Mouse (Mus musculus) midbrain, embryonic 16.5 days (tissue): ENCODE data around the gene Tanc2. TPM values are rescaled to one million over a fixed set of nuclear protein-coding genes. Genes with fewer than 3 reads are reported as not detected.

Source experiments
- ATAC-seq: fragments of 200-750 bp; cut with Nextera tagmentation; 2 replicates; pipeline ENCODE4 v1.8.0; 2017; ENCODE audit warnings: moderate TSS enrichment
- H3K27ac ChIP-seq: fragments of 300-500 bp; sonication (generic); 2 replicates; pipeline ENCODE4 v1.5.1; 2014; ENCODE audit warnings: mild to moderate bottlenecking, low read length, mixed read lengths
- H3K27me3 ChIP-seq: fragments of 300-500 bp; sonication (generic); 2 replicates; pipeline ENCODE4 v1.6.1; 2014; ENCODE audit warnings: low read depth, low read length, mixed read lengths; ENCODE audit not compliant: control insufficient read depth, insufficient read depth
- H3K36me3 ChIP-seq: fragments of 300-500 bp; sonication (generic); 2 replicates; pipeline ENCODE4 v1.6.1; 2014; ENCODE audit warnings: mild to moderate bottlenecking, low read length, moderate library complexity, mixed read lengths; ENCODE audit not compliant: control insufficient read depth, insufficient read depth
- H3K4me1 ChIP-seq: fragments of 300-500 bp; sonication (generic); 2 replicates; pipeline ENCODE4 v1.6.1; 2014; ENCODE audit warnings: mild to moderate bottlenecking, low read length, mixed read lengths; ENCODE audit not compliant: control insufficient read depth, insufficient read depth
- H3K4me2 ChIP-seq: fragments of 300-500 bp; sonication (generic); 2 replicates; pipeline ENCODE4 v1.6.1; 2014; ENCODE audit warnings: mild to moderate bottlenecking, low read length, mixed read lengths
- H3K4me3 ChIP-seq: fragments of 300-500 bp; sonication (generic); 2 replicates; pipeline ENCODE4 v1.5.1; 2014; ENCODE audit warnings: low read depth, mild to moderate bottlenecking, low read length, moderate library complexity, mixed read lengths
- H3K9ac ChIP-seq: fragments of 300-500 bp; sonication (generic); 2 replicates; pipeline ENCODE4 v1.6.1; 2014; ENCODE audit warnings: low read depth, low read length, mixed read lengths
- H3K9me3 ChIP-seq: fragments of 300-500 bp; sonication (generic); replicated peaks from 2 replicates; pipeline ENCODE4 v1.6.1; 2014; ENCODE audit warnings: mild to moderate bottlenecking, low read length, mixed read lengths; ENCODE audit not compliant: control insufficient read depth, poor library complexity, severe bottlenecking
- WGBS: fragments of 180-500 bp; shearing (Covaris S2); extraction: QIAGEN DNeasy Blood & Tissue Kit; methylation state at CpG from one replicate; pipeline ENCODE4 v1.1.7; 2014; 5-methylcytosine and 5-hydroxymethylcytosine counted together
- polyA plus RNA-seq: library from polyadenylated mRNA; unstranded; fragments of >200 nt; fragmentation: Nextera tagmentation; extraction: Ambion mirVana; gene quantifications from 2 replicates; pipeline ENCODE4 v1.2.1, GENCODE M21; 2015

Tanc2 gene
- polyA plus RNA-seq, 1 experiment from 2014 or later, result 44.9 TPM

- Histone ChIP-seq H3K4me2 (no peak overlapping the region), H3K4me3 (no peak overlapping the region), H3K4me1 (no peaks in the 10 kb centered on the region), H3K27me3 (no peaks in the 10 kb centered on the region), H3K36me3 (no peaks in the 10 kb centered on the region), H3K27ac (no peak overlapping the region), H3K9ac (no peak overlapping the region), H3K9me3 (no peaks in the 10 kb centered on the region)
- WGBS, result 51% methylated on average over 6 of the region's 6 CpGs
- no peak for ATAC-seq
Measured at GRCm38 (mm10) chr11:105957501-105957900, 367.7 kb downstream of the Tanc2 start.

DNA sequence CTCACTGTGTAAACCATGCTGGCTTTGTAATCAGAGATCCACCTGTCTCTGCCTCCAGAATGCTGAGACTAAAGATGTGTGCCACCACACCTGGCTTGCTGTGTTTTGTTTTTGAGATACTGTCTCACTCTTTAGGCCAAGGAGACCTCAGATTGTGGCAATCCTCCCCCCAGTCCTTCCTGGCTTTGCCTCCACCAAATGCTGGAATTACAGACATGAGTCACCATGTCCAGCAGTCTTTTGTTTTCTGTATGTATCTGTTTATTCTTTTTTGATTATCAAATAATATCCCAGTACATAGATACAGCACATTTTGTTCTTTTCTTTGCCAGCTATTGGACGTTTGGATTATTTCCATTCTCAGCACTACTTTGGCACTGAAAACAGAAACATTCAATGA lies 368.8 kb downstream of the Tanc2 start:
- no peaks in the 10 kb centered on the region for H3K27me3 ChIP-seq
- H3K4me3 ChIP-seq, result no peak overlapping the region
- no peak for ATAC-seq
- no peak overlapping the region for H3K9ac ChIP-seq
- H3K9me3 ChIP-seq, result no peaks in the 10 kb centered on the region
- no peak overlapping the region for H3K4me2 ChIP-seq
- H3K27ac ChIP-seq, result no peak overlapping the region
- no peaks in the 10 kb centered on the region for H3K36me3 ChIP-seq
- 50% methylated on average over 1 of the region's 1 CpGs for WGBS
- no peaks in the 10 kb centered on the region for H3K4me1 ChIP-seq

DNA sequence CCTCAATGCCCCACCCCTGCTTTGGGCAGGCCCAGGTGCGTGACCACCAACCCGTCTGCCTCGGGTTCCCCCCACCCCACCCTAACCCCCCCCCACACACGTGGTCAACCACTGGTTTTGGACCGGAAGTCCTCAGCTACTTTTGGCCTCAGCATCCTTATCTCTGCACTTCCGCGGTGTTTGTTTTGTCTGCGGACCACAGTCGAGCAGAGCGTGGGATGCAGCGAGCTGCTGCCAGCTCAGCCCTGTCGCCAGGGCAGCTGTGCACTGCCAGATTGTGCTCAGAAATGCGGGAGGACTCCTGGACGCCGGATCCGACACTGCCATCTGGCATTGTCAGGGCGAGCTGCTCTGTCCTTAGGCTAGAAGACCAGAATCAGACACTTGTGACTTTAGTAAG lies 369.6 kb downstream of the Tanc2 start:
- 52% methylated on average over 17 of the region's 17 CpGs for WGBS
- H3K4me3 ChIP-seq, result no peak overlapping the region
- H3K27me3 ChIP-seq, result no peaks in the 10 kb centered on the region
- no peaks in the 10 kb centered on the region for H3K9me3 ChIP-seq
- no peak for ATAC-seq
- H3K4me2 ChIP-seq, result no peak overlapping the region
- H3K27ac ChIP-seq, result no peak overlapping the region
- no peak overlapping the region for H3K9ac ChIP-seq
- H3K4me1 ChIP-seq, result no peaks in the 10 kb centered on the region
- H3K36me3 ChIP-seq, result no peaks in the 10 kb centered on the region

DNA sequence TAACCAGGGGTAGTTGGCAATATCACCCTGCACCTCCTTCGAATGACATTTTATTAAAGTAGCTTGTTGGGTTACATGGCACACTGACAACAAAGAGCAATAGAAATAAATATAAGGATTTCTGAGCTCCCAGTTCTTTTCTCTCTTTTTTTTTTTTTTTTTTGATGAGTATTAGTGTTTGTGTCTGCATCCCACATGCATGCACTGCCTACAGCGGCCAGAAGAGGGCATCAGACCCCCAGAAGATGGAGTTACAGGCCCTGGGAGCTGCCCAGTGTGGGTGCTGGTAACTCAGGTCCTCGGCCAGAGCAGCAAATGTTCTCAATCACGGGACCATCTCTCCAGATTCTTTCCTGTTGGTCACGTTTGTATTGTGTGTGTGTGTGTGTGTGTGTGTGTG lies 374.9 kb downstream of the Tanc2 start:
- Histone ChIP-seq H3K27me3 (peaks cover 1% of the 10 kb centered on the region; the same call in 1 of the 2 replicates), H3K9ac (no peak overlapping the region), H3K4me2 (no peak overlapping the region), H3K36me3 (no peaks in the 10 kb centered on the region), H3K4me3 (no peak overlapping the region), H3K27ac (no peak overlapping the region), H3K4me1 (peaks cover 10% of the 10 kb centered on the region), H3K9me3 (no peaks in the 10 kb centered on the region)
- ATAC-seq, result no peak
- 66% methylated on average over 5 of the region's 5 CpGs for WGBS

DNA sequence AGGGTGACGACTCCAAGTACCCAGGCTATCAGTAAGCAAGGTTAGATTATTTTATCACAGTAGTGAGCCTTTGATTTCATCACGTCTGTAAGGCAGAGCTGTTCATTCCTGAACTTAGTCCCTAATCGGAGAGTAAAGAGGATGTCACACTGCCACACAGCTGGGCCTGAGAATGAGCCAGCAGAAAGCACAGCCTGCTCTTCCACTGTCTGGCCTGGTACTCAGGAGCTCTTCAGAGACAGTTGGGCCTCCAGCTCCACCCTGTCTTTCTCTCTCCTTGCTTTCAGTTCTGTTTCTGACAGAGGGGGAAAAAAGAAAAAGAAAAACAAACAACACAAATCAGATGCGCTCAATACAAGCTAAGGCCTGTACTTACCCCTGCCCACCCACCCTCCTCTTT lies 376.5 kb downstream of the Tanc2 start:
- no peaks in the 10 kb centered on the region for H3K9me3 ChIP-seq
- no peak overlapping the region for H3K27ac ChIP-seq
- no peak overlapping the region for H3K4me3 ChIP-seq
- no peak overlapping the region for H3K4me2 ChIP-seq
- WGBS, result 70% methylated on average over 4 of the region's 4 CpGs
- H3K27me3 ChIP-seq, result peaks cover 12% of the 10 kb centered on the region; the same call in 1 of the 2 replicates
- H3K4me1 ChIP-seq, result peaks cover 10% of the 10 kb centered on the region
- ATAC-seq, result no peak
- no peak overlapping the region for H3K9ac ChIP-seq
- no peaks in the 10 kb centered on the region for H3K36me3 ChIP-seq

- ATAC-seq, result peak; percentile 79
- peaks cover 10% of the 10 kb centered on the region for H3K4me1 ChIP-seq
- no peaks in the 10 kb centered on the region for H3K36me3 ChIP-seq
- H3K4me3 ChIP-seq, result peak within 1 kb of the TSS; percentile 66
- under 1% methylated on average over 57 of the region's 76 CpGs for WGBS
- peak within 1 kb of the TSS; percentile 55 for H3K27ac ChIP-seq
- peaks cover 13% of the 10 kb centered on the region for H3K27me3 ChIP-seq
- peak within 1 kb of the TSS; percentile 80 for H3K9ac ChIP-seq
- peak within 1 kb of the TSS; percentile 98 for H3K4me2 ChIP-seq
- H3K9me3 ChIP-seq, result no peaks in the 10 kb centered on the region
Measured at GRCm38 (mm10) chr11:105967741-105968574, 378.2 kb downstream of the Tanc2 start, which contains the start of gene Ace. Gene Ace, plus strand, starts transcription at chr11:105967945.

GRCm38 (mm10) chr11:105968948-105969347 lies 379.2 kb downstream of the Tanc2 start:
- Histone ChIP-seq H3K4me2 (peak overlapping the region; percentile 98), H3K27me3 (peaks cover 13% of the 10 kb centered on the region), H3K9ac (no peak overlapping the region; the same call in 1 of the 2 replicates), H3K9me3 (no peaks in the 10 kb centered on the region), H3K36me3 (no peaks in the 10 kb centered on the region), H3K4me3 (no peak overlapping the region), H3K27ac (no peak overlapping the region), H3K4me1 (peaks cover 10% of the 10 kb centered on the region)
- ATAC-seq, result no peak
- WGBS, result 43% methylated on average over 10 of the region's 10 CpGs

- no peak overlapping the region; the same call in 1 of the 2 replicates for H3K4me2 ChIP-seq
- H3K27ac ChIP-seq, result no peak overlapping the region
- H3K36me3 ChIP-seq, result no peaks in the 10 kb centered on the region
- no peak overlapping the region for H3K4me3 ChIP-seq
- H3K9me3 ChIP-seq, result no peaks in the 10 kb centered on the region
- no peak for ATAC-seq
- H3K4me1 ChIP-seq, result peaks cover 10% of the 10 kb centered on the region
- H3K27me3 ChIP-seq, result peaks cover 13% of the 10 kb centered on the region
- H3K9ac ChIP-seq, result no peak overlapping the region
- WGBS, result 63% methylated on average over 1 of the region's 1 CpGs
Measured at GRCm38 (mm10) chr11:105969516-105969915, 379.7 kb downstream of the Tanc2 start.

- Histone ChIP-seq H3K4me2 (no peak overlapping the region), H3K4me1 (no peaks in the 10 kb centered on the region), H3K27me3 (peaks cover 13% of the 10 kb centered on the region), H3K9me3 (no peaks in the 10 kb centered on the region), H3K36me3 (no peaks in the 10 kb centered on the region), H3K9ac (no peak overlapping the region), H3K4me3 (no peak overlapping the region), H3K27ac (no peak overlapping the region)
- ATAC-seq, result no peak
- 97% methylated on average over 6 of the region's 6 CpGs for WGBS
Measured at GRCm38 (mm10) chr11:105974593-105974992, 384.8 kb downstream of the Tanc2 start.
